Mouse (Mus musculus): Measurements from ENCODE around the gene Gm9747.

Gene Gm9747

GRCm38 (mm10) chr1:82253789-82254445 is 21.0 kb downstream of the Gm9747 start:
- no peak for DNase-seq (ENCODE audit: extremely low spot score, low spot score)

DNA sequence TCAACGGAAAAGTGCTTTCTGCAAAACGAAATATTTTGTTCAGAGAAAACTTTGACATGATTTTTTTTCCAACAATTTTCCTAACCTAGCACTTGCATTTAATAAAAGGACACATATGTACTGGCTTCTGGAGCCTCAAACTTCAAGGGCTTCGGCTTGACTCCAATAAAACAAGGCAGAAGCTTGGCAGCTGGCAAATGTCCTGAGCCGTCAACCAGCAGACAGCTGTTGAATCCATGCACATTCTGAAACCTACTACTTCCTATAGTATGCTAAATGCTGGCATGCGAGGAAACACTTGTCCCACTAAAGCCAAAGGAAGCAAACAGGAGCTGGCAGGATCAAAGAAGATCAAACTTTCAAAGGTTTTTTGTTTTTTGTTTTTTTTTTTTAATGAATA is 24.5 kb downstream of the Gm9747 start:
- DNase-seq (ENCODE audit: extremely low spot score, low spot score) = no peak

- DNase-seq (ENCODE audit: extremely low spot score, low spot score) = no peak
These were observed 25.4 kb downstream of the Gm9747 start for GRCm38 (mm10) chr1:82258331-82258730.

DNA sequence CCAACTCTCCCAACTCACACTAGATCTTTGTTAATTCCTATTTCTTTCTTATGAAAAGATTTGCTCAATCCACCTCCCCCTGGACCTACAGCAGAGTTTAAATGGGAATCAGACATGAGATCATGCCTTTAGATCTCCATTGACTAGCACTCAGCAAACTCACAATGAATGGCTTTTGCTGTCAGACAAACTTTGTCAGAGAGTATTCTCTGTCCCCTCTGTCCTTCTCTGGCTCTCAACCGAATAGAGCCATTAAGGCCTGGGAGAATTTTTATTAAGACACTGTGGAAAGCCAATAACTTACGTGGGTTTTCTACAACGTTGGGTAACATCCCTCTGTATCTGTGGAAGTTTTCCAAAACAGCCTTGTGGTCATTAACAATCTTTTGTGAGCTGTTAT is 27.1 kb downstream of the Gm9747 start:
- DNase-seq (ENCODE audit: extremely low spot score, low spot score) = no peak

DNA sequence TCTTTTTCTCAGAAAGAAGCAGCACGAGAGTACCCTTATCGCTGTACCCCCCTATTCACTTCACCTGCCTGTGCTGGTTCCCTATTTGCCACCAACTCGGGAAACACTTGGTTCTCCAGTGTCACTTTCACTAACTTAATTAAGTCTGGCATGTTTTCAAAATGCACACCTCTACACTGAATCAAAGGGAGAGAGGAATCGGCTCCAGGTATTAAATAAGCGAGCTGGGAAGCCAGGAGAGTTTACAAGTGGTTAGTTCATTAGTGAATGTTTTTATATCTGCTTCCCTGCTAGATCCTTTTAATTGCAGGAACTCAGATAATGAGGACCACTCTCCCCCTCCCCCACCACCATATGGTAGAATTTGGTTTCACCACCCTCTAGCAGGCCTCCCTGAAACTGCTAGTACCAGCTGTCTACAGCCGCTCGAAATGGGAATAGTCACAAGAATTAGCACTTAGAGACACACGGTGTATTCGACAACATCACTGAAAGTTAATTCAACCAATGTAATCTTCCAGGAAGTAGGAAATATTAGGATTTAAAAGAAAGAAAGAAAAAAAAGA is 28.2 kb downstream of the Gm9747 start:
- no peak for DNase-seq (ENCODE audit: extremely low spot score, low spot score)

DNA sequence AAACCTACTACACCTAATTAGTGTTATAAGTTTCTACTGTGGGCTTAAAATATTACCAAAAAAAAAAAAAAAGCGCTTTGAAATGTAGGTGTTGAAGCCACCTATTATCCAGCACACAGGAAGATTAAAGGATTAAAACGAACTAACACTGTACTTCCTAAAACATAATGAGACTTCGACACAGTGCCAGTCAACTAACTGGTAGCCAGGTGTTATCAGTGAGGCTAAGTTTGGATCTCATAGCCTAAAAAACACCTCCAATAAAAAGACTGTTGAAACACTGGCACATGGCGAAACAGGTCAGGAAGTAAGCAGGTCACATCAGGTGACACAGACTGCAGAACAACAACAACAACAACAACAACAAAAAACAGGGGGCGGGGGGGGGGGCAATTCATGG is 28.7 kb downstream of the Gm9747 start:
- no peak for DNase-seq (ENCODE audit: extremely low spot score, low spot score)

DNA sequence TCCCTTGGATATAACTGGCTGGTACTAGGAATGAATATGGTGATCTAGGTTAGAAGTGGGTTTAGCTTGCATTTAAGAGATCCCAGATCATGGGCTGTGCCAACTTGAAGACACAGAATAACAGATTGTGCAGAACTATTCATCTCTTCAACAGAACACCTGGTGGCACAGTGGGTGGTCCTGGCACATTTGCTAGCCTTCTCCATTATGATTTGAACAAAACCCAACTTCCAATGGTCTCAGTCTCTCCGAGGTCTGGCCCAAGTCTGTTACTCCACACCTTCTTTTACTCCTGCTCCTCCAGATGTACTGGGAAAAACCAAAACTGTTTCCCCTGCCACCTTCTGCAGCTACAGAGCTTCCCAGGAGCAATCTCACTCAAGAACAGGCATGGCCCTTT is 29.4 kb downstream of the Gm9747 start:
- no peak for DNase-seq (ENCODE audit: extremely low spot score, low spot score)

DNA sequence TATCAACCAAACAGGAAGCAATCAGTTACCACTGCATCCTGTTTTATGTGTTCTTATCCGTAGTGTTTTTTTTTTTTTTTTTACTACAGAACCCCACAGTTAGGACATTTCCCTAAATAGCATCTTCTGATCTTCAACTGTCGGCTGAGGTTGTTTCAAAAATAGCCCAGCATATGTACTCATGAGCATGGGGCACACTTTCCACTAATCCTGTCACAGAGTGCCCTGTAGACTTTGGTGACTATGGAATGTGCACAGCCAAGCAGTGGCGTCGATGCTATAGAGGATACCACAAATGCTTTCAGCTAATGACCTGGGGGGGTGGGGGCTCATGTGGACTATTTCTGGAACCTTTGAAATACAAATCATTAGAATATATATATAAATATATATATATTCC is 34.6 kb downstream of the Gm9747 start:
- DNase-seq (ENCODE audit: extremely low spot score, low spot score) = no peak

- no peak for DNase-seq (ENCODE audit: extremely low spot score, low spot score)
These were observed 39.3 kb downstream of the Gm9747 start for GRCm38 (mm10) chr1:82272231-82272630.

DNA sequence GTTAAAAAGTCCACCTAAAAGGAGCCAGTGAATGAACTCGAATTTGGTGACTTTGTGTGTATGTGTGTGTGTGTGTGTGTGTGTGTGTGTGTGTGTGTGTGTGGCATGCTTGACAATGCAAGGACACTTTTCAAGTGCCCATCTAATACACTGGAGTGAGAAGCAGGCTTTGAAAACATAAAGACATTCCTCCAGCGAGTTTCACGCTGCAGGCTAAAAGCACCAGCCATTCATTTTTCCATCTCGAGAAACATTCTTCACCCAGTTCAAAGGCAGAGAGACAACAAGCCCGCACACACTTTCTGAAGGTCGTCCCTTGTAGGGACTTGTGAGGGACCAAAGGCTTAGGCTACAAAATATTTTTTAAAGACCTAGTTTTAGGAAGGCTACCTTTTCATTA is 40.6 kb downstream of the Gm9747 start:
- DNase-seq (ENCODE audit: extremely low spot score, low spot score) = no peak

- DNase-seq (ENCODE audit: extremely low spot score, low spot score) = no peak
These were observed 41.4 kb downstream of the Gm9747 start for GRCm38 (mm10) chr1:82274361-82274760.

GRCm38 (mm10) chr1:82279768-82280167 is 46.9 kb downstream of the Gm9747 start:
- no peak for DNase-seq (ENCODE audit: extremely low spot score, low spot score)

DNA sequence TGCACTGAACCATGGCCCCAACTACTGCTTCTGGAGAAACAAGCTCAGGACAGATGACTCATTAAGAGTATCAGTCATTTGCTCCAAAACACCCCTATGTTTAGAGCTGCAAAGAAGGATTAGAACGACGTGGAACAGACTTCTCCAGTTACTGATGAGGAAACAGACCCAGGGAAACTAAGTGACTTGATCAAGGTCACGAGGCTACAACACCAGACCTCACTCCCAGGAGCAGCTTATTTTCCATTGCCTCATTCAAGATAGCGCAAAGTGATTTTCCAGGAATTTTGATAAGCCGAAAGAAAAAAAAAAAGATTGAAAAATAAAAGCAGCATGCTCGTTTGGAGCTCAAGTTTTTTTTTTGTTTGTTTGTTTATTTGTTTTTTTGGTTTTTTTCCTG is 48.9 kb downstream of the Gm9747 start:
- no peak for DNase-seq (ENCODE audit: extremely low spot score, low spot score)

DNA sequence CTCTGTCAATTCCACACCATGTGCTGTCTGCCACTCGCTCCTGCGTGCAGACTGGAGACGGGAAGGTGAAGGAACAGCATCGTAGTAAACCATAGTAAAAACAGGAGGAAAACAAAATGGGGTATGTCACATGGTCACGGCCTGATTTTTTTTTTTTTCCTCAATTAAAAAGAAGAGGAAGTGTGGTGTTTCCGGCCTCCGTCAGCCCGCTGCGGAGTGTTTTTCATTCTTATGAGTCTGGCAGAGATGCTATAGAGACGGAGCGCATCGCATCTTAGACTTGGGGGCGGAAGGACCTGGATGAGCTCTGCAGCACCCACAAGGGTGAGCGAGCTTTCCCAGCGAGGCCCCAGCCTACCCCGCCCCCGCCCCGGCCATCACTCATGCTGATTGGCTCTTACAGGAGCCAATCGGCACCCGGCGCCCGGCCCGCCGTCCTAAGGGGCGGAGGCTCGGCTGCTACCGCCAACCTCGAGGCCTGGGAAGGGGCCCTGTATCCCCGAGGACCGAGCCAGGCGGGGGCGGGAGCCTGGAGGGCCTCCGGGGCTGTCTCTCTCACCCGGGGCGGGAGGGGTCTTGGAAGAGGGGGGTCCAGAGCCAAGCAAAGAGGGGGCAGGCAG is 50.2 kb downstream of the Gm9747 start:
- DNase-seq (ENCODE audit: extremely low spot score, low spot score) = peak; percentile 93

DNA sequence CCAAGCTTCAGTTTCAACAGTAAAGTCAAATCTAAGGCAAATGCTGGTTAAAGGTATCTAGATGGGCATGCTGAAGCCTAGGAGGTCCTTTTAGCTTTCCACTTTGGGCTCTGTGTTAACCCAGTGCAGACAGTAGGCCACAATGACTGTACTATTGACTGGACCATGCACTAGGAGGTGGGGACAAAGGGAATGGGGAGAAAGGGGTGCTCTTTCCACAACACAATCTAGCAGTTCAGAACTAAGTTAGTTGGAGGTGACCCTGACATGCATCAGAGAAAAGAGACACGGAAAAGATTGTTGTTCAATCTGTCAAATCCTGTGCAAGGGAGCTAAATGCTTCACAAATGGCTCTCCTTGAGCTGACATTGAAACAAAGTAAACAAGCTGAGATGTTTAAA is 51.0 kb downstream of the Gm9747 start:
- peak; percentile 55 for DNase-seq (ENCODE audit: extremely low spot score, low spot score)

GRCm38 (mm10) chr1:82284403-82284802 is 51.5 kb downstream of the Gm9747 start:
- no peak for DNase-seq (ENCODE audit: extremely low spot score, low spot score)

All from neural tube, embryonic 10.5 days (tissue).